Mouse (Mus musculus): ENCODE data around the gene Elovl6.

Gene Elovl6

GRCm38 (mm10) chr3:129686698-129687333 is 154.7 kb downstream of the Elovl6 start:
- DNase-seq (ENCODE audit: low read depth in 2 of 2, low spot score in 2 of 2), result peak; percentile 44 to 48

- no peak for DNase-seq (ENCODE audit: low read depth in 2 of 2, low spot score in 2 of 2)
Measured at GRCm38 (mm10) chr3:129687429-129687828, 155.3 kb downstream of the Elovl6 start.
